Mouse (Mus musculus) testis, adult 2 months (tissue): ENCODE measurements around the gene Tmem178b. TPM values are rescaled to one million over a fixed set of nuclear protein-coding genes. Genes with fewer than 3 reads are reported as not detected.

ENCODE experiments used
- H3K27ac ChIP-seq: fragments of 200-500 bp; 2 replicates; pipeline ENCODE4 v1.5.1; 2012; ENCODE audit warnings: low read depth, low read length; ENCODE audit not compliant: control insufficient read depth, insufficient read depth
- H3K27me3 ChIP-seq: fragments of 200-500 bp; 2 replicates; pipeline ENCODE4 v1.6.1; 2012; ENCODE audit warnings: mild to moderate bottlenecking, low read length, moderate library complexity; ENCODE audit not compliant: control insufficient read depth, insufficient read depth
- H3K36me3 ChIP-seq: fragments of 200-500 bp; 2 replicates; pipeline ENCODE4 v1.6.1; 2012; ENCODE audit warnings: mild to moderate bottlenecking, low read length; ENCODE audit not compliant: control insufficient read depth, insufficient read depth
- H3K4me1 ChIP-seq: fragments of 200-500 bp; 2 replicates; pipeline ENCODE4 v1.6.1; 2012; ENCODE audit warnings: low read length; ENCODE audit not compliant: control insufficient read depth, insufficient read depth
- H3K4me3 ChIP-seq: fragments of 200-500 bp; 2 replicates; pipeline ENCODE4 v1.5.1; 2012; ENCODE audit warnings: low read depth, mild to moderate bottlenecking, low read length, moderate library complexity, mixed read lengths; ENCODE audit not compliant: control insufficient read depth
- CTCF ChIP-seq: fragments of 200-500 bp; IDR thresholded peaks from 2 replicates; pipeline ENCODE4 v1.5.1; 2012; ENCODE audit warnings: low read depth, mild to moderate bottlenecking, inconsistent platforms, low read length, moderate library complexity; ENCODE audit not compliant: control insufficient read depth, insufficient read depth, insufficient replicate concordance
- POLR2A ChIP-seq: fragments of 200-500 bp; IDR thresholded peaks from 2 replicates; pipeline ENCODE4 v1.6.1; 2012; ENCODE audit warnings: low read depth, mild to moderate bottlenecking, inconsistent platforms, low read length, moderate library complexity; ENCODE audit not compliant: control insufficient read depth
- polyA plus RNA-seq: library from polyadenylated mRNA; depleted of rRNA; stranded (reverse); fragments of >200 nt; gene quantifications from 2 replicates; pipeline ENCODE4 v1.2.3, GENCODE M21; 2012

Tmem178b gene
- polyA plus RNA-seq, 1 experiment: 10.8 TPM

DNA sequence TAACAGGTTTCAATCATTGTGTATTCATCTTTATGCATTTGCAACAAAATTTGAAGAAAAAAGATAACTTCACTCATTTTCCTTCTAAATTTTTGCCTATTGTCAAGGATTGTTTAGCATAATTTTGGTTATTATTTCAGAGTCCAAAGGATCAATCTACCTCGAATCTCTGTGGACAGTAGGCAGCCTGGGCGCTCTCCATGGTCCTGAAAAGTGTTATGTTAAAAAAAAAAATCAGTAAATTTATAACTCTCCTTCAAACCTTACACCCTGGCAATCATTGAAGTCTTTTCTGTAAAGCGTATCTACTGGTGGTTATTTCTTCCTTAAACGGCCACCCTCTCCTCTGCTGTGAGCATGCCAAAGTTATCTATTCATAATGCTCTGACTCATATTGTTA is 26.2 kb downstream of the Tmem178b start:
- Histone ChIP-seq H3K4me3 (no peak overlapping the region), H3K4me1 (no peaks in the 10 kb centered on the region), H3K36me3 (no peaks in the 10 kb centered on the region), H3K27ac (no peak overlapping the region), H3K27me3 (no peaks in the 10 kb centered on the region)
- TF ChIP-seq POLR2A (no peak), CTCF (no peak)

DNA sequence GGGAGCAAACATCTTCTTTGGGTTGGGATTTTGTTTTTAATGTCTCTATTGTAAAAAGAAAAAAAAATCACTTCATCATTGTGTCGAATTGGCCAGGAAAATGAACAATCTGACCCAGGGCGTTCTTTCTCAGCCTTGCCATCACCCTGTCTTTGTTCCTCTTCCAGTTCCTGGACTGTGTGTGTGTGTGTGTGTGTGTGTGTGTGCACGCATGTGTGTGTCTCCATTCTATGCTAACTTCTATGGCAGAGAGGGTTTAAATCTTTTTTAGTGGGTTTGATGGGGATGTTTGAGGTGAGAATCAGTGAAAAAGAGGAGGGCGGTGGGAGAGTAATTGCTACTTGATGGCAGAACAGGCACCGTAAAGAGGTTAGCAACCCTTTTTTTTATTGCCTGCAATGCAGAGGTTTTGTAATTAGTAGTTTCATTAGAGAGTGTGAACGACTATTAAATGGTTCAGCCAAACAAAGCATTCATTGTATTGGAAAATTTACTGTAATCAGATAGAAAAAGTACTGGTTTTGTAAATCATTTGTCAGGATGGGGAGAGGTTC is 30.2 kb downstream of the Tmem178b start:
- TF ChIP-seq POLR2A (no peak), CTCF (no peak)
- Histone ChIP-seq H3K27me3 (no peaks in the 10 kb centered on the region), H3K36me3 (no peaks in the 10 kb centered on the region), H3K27ac (no peak overlapping the region), H3K4me1 (no peaks in the 10 kb centered on the region), H3K4me3 (no peak overlapping the region)

DNA sequence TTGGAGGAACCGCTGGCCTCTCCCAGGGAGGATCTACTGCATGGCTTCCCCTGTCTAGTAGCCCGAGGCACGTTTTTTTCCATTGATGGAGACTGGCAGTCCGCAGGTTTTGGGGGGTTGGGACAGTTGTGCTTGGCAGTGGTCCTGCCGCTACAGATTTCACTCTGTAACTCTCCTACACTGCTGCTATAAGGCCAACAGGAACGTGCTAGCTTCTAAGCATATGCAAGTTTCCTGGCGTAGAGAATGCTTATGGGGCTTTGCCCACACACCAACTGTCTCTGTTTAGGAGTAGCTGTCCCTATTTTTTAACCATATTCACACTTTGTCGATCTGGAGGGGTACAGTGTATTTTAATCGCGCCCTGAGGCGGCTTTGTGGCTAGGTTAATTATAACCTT is 30.8 kb downstream of the Tmem178b start:
- Histone ChIP-seq H3K27me3 (no peaks in the 10 kb centered on the region), H3K4me1 (no peaks in the 10 kb centered on the region), H3K27ac (no peak overlapping the region), H3K4me3 (no peak overlapping the region), H3K36me3 (no peaks in the 10 kb centered on the region)
- TF ChIP-seq POLR2A (no peak), CTCF (no peak)

DNA sequence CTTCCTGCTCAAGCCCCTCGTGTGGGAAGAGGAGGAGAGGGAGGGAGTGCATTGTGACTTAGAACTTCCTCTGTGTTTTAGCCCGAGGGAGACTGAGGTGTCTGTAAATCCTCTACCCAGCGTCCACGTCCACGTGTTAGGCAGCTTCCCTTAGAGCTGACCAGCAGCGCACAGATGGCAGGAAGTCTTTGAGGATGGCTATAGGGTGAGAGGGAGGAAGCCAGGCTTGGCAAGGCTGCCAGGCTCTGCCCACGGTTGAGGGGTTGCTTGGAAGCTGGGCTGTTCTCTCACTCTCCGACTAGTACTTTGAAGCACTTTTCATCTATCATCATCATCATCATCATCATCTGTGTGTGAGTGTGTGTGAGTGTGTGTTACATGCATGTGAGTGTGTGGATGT is 41.9 kb downstream of the Tmem178b start:
- no peaks in the 10 kb centered on the region for H3K36me3 ChIP-seq
- H3K27me3 ChIP-seq: no peaks in the 10 kb centered on the region
- no peak overlapping the region for H3K4me3 ChIP-seq
- no peaks in the 10 kb centered on the region for H3K4me1 ChIP-seq
- H3K27ac ChIP-seq: no peak overlapping the region
- TF ChIP-seq POLR2A (no peak), CTCF (no peak)

DNA sequence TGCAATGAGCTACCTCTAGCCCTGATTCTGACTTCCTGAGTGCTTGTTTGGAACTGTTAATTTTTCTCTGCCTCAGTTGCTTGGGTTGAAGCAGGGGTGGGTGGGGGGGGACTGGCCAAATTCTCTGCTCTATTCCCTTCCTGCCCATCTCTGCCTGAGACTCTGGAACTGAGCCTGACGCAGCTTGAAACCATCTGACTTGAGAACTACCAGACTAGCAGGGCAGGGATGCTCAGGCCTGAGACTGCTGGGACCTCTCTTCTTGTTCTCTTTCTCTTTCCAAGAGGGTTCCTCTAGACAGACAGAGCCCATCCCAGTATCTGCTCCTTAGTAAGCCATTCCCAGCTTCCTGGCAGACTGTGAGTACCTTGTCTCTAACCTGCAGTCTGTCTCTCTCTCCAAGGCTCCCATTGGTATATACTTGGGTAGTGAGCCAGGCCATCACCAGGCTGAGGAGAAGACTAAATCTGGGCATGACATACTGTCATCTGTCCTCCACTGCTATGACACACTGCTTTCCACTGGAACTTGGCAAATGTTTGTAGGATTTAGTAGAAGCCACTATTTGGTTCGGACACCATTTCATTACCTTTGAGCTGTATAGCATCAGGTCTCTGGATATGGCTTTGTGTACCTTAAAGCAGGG is 42.7 kb downstream of the Tmem178b start:
- Histone ChIP-seq H3K27me3 (no peaks in the 10 kb centered on the region), H3K4me3 (no peak overlapping the region), H3K36me3 (no peaks in the 10 kb centered on the region), H3K4me1 (no peaks in the 10 kb centered on the region), H3K27ac (no peak overlapping the region)
- no peak for TF ChIP-seq CTCF
- TF ChIP-seq POLR2A: no peak

DNA sequence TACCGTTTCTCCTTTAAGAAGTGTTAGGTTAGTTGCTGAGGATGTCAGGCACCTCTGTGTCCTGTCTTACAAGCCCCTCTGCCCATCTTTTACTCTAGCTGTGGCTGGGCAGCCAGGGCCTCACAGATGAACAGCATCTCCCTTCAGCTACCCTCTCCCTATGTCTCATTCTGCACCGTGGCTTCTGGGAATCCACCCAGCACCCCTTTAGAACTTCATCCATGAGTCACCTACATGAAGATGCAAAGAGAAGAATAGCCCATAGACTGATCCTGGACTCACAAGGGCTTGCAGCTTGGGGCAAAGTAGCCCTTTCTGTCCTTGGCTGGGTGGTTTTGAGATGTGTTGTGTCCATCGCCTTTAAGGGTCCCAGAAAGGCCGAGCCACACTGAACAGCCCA is 43.4 kb downstream of the Tmem178b start:
- no peak overlapping the region for H3K4me3 ChIP-seq
- no peak overlapping the region for H3K27ac ChIP-seq
- no peaks in the 10 kb centered on the region for H3K36me3 ChIP-seq
- TF ChIP-seq POLR2A (no peak), CTCF (no peak)
- H3K27me3 ChIP-seq: no peaks in the 10 kb centered on the region
- no peaks in the 10 kb centered on the region for H3K4me1 ChIP-seq

DNA sequence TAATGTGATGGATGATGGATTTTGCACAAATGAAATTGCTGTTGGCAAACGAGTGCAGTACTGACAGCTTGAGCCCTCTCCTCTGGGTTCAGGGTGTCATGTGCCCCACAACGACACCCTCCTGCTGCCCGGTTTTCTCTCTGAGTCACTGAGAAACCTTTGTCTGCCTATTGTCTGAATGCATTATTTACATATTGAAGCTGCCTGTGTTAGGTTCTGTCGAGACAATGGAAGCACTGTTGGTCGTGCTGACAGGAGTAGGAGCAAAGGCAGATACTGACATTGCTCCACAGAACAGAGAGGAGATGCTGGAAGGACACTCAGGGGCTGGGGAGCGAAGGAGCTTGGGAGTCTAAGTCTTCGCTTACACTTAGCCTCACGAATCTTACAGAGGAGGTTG is 44.2 kb downstream of the Tmem178b start:
- Histone ChIP-seq H3K27ac (no peak overlapping the region), H3K36me3 (no peaks in the 10 kb centered on the region), H3K4me1 (no peaks in the 10 kb centered on the region), H3K27me3 (no peaks in the 10 kb centered on the region), H3K4me3 (no peak overlapping the region)
- no peak for TF ChIP-seq POLR2A
- TF ChIP-seq CTCF: no peak

DNA sequence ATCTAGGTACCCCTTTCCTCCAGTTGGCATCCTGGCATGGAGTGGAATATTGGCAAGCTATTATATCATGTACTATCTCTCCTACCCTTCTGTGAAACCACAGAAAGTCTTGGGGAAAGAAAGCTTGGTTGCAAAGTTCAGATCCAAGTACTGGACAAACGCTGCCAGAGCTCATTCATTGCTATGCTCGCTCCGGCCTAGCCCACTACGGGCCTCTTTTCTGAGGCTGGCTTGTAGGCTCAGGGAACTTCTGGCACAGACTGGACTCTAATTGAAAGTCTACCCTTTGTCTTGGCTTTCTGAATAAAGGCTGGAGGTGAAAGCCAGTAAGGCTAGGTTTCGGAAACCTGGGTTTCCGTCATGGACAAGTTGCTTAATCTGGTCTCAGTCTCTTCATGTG is 44.7 kb downstream of the Tmem178b start:
- Histone ChIP-seq H3K27me3 (no peaks in the 10 kb centered on the region), H3K27ac (no peak overlapping the region), H3K36me3 (no peaks in the 10 kb centered on the region), H3K4me1 (no peaks in the 10 kb centered on the region), H3K4me3 (no peak overlapping the region)
- TF ChIP-seq CTCF: no peak
- no peak for TF ChIP-seq POLR2A
